Mouse (Mus musculus): ENCODE data around the gene Pcsk5. TPM values are rescaled to one million over a fixed set of nuclear protein-coding genes. Genes with fewer than 3 reads are reported as not detected.
A peak's percentile ranks its signal among the peaks of the same experiment; 100 is the strongest.

The Pcsk5 gene
- polyA plus RNA-seq, 1 experiment from 2014 or later: 7.7 TPM

- H3K4me1 ChIP-seq: 0 out of 2 replicates have a peak, but pooled peaks cover 3% of the 10 kb centered on the region
- no peaks in the 10 kb centered on the region for H3K27me3 ChIP-seq
- no peaks in the 10 kb centered on the region for H3K9me3 ChIP-seq
- H3K36me3 ChIP-seq: no peaks in the 10 kb centered on the region
- no peak for ATAC-seq (replicated peaks)
- no peak overlapping the region for H3K4me2 ChIP-seq (replicated peaks)
- WGBS: 87% methylated on average over 6 of the region's 6 CpGs
- H3K27ac ChIP-seq (replicated peaks): no peak overlapping the region
- no peak overlapping the region for H3K9ac ChIP-seq (replicated peaks)
- no peak overlapping the region for H3K4me3 ChIP-seq
Measured at GRCm38 (mm10) chr19:17691626-17692025, 145.8 kb downstream of the Pcsk5 start.

GRCm38 (mm10) chr19:17678371-17678770 lies 159.1 kb downstream of the Pcsk5 start:
- Histone ChIP-seq H3K36me3 (no peaks in the 10 kb centered on the region), H3K4me3 (no peak overlapping the region), H3K4me2 (replicated peaks) (no peak overlapping the region), H3K27me3 (no peaks in the 10 kb centered on the region), H3K27ac (replicated peaks) (no peak overlapping the region), H3K9me3 (no peaks in the 10 kb centered on the region), H3K4me1 (no peaks in the 10 kb centered on the region), H3K9ac (replicated peaks) (no peak overlapping the region)
- WGBS: 86% methylated on average over 7 of the region's 7 CpGs
- no peak for ATAC-seq (replicated peaks)

GRCm38 (mm10) chr19:17662676-17663075 lies 174.8 kb downstream of the Pcsk5 start:
- Histone ChIP-seq H3K9me3 (no peaks in the 10 kb centered on the region), H3K4me1 (peaks cover 7% of the 10 kb centered on the region; the same call in 1 of the 2 replicates), H3K4me2 (replicated peaks) (no peak overlapping the region), H3K36me3 (no peaks in the 10 kb centered on the region), H3K4me3 (no peak overlapping the region), H3K27ac (replicated peaks) (no peak overlapping the region), H3K9ac (replicated peaks) (no peak overlapping the region), H3K27me3 (no peaks in the 10 kb centered on the region)
- ATAC-seq (replicated peaks): peak; percentile 64; the same call in 1 of the 2 replicates
- 44% methylated on average over 3 of the region's 3 CpGs for WGBS

GRCm38 (mm10) chr19:17662271-17662670 lies 175.2 kb downstream of the Pcsk5 start:
- no peak overlapping the region for H3K9ac ChIP-seq (replicated peaks)
- H3K4me2 ChIP-seq (replicated peaks): no peak overlapping the region
- H3K36me3 ChIP-seq: no peaks in the 10 kb centered on the region
- peaks cover 7% of the 10 kb centered on the region; the same call in 1 of the 2 replicates for H3K4me1 ChIP-seq
- H3K9me3 ChIP-seq: no peaks in the 10 kb centered on the region
- H3K27me3 ChIP-seq: no peaks in the 10 kb centered on the region
- H3K27ac ChIP-seq (replicated peaks): no peak overlapping the region
- no peak overlapping the region for H3K4me3 ChIP-seq
- WGBS: 35% methylated on average over 6 of the region's 6 CpGs
- ATAC-seq (replicated peaks): no peak

- Histone ChIP-seq H3K4me2 (replicated peaks) (no peak overlapping the region), H3K27ac (replicated peaks) (no peak overlapping the region), H3K27me3 (no peaks in the 10 kb centered on the region), H3K36me3 (no peaks in the 10 kb centered on the region), H3K9me3 (no peaks in the 10 kb centered on the region), H3K9ac (replicated peaks) (no peak overlapping the region), H3K4me3 (no peak overlapping the region), H3K4me1 (peaks cover 7% of the 10 kb centered on the region; the same call in 1 of the 2 replicates)
- no peak for ATAC-seq (replicated peaks)
- 63% methylated on average over 3 of the region's 3 CpGs for WGBS
Measured at GRCm38 (mm10) chr19:17659321-17659720, 178.1 kb downstream of the Pcsk5 start.

- H3K4me3 ChIP-seq: no peak overlapping the region
- H3K4me2 ChIP-seq (replicated peaks): no peak overlapping the region
- WGBS: 63% methylated on average over 5 of the region's 5 CpGs
- H3K4me1 ChIP-seq: no peaks in the 10 kb centered on the region
- H3K36me3 ChIP-seq: no peaks in the 10 kb centered on the region
- no peak overlapping the region for H3K27ac ChIP-seq (replicated peaks)
- no peaks in the 10 kb centered on the region for H3K9me3 ChIP-seq
- no peak overlapping the region for H3K9ac ChIP-seq (replicated peaks)
- no peaks in the 10 kb centered on the region for H3K27me3 ChIP-seq
- ATAC-seq (replicated peaks): peak; percentile 46; the same call in 1 of the 2 replicates
Measured at GRCm38 (mm10) chr19:17650831-17651502, 186.5 kb downstream of the Pcsk5 start.

- H3K27ac ChIP-seq (replicated peaks): no peak overlapping the region
- no peak for ATAC-seq (replicated peaks)
- H3K4me1 ChIP-seq: no peaks in the 10 kb centered on the region
- no peaks in the 10 kb centered on the region for H3K36me3 ChIP-seq
- no peak overlapping the region for H3K4me2 ChIP-seq (replicated peaks)
- no peak overlapping the region for H3K4me3 ChIP-seq
- H3K9ac ChIP-seq (replicated peaks): no peak overlapping the region
- no peaks in the 10 kb centered on the region for H3K9me3 ChIP-seq
- WGBS: 87% methylated on average over 3 of the region's 3 CpGs
- H3K27me3 ChIP-seq: no peaks in the 10 kb centered on the region
Measured at GRCm38 (mm10) chr19:17649967-17650366, 187.5 kb downstream of the Pcsk5 start.

GRCm38 (mm10) chr19:17643128-17643797 lies 194.2 kb downstream of the Pcsk5 start:
- no peaks in the 10 kb centered on the region for H3K36me3 ChIP-seq
- H3K27ac ChIP-seq (replicated peaks): no peak overlapping the region
- no peak overlapping the region for H3K9ac ChIP-seq (replicated peaks)
- H3K4me3 ChIP-seq: no peak overlapping the region
- 65% methylated on average over 3 of the region's 3 CpGs for WGBS
- no peaks in the 10 kb centered on the region for H3K4me1 ChIP-seq
- no peaks in the 10 kb centered on the region for H3K9me3 ChIP-seq
- H3K27me3 ChIP-seq: no peaks in the 10 kb centered on the region
- ATAC-seq (replicated peaks): no peak
- H3K4me2 ChIP-seq (replicated peaks): no peak overlapping the region

GRCm38 (mm10) chr19:17635984-17636383 lies 201.4 kb downstream of the Pcsk5 start:
- H3K36me3 ChIP-seq: no peaks in the 10 kb centered on the region
- H3K4me1 ChIP-seq: no peaks in the 10 kb centered on the region
- no peak overlapping the region for H3K9ac ChIP-seq (replicated peaks)
- no peak overlapping the region for H3K4me3 ChIP-seq
- 74% methylated on average over 6 of the region's 6 CpGs for WGBS
- no peak overlapping the region for H3K4me2 ChIP-seq (replicated peaks)
- ATAC-seq (replicated peaks): no peak
- H3K9me3 ChIP-seq: no peaks in the 10 kb centered on the region
- no peaks in the 10 kb centered on the region for H3K27me3 ChIP-seq
- H3K27ac ChIP-seq (replicated peaks): no peak overlapping the region

- no peak overlapping the region for H3K4me3 ChIP-seq
- ATAC-seq (replicated peaks): no peak
- no peaks in the 10 kb centered on the region for H3K9me3 ChIP-seq
- 78% methylated on average over 4 of the region's 4 CpGs for WGBS
- no peaks in the 10 kb centered on the region for H3K36me3 ChIP-seq
- no peak overlapping the region for H3K27ac ChIP-seq (replicated peaks)
- no peaks in the 10 kb centered on the region for H3K27me3 ChIP-seq
- no peaks in the 10 kb centered on the region for H3K4me1 ChIP-seq
- H3K4me2 ChIP-seq (replicated peaks): no peak overlapping the region
- H3K9ac ChIP-seq (replicated peaks): no peak overlapping the region
Measured at GRCm38 (mm10) chr19:17615646-17616045, 221.8 kb downstream of the Pcsk5 start.

- Histone ChIP-seq H3K9me3 (no peaks in the 10 kb centered on the region), H3K27ac (replicated peaks) (no peak overlapping the region), H3K4me3 (no peak overlapping the region), H3K36me3 (no peaks in the 10 kb centered on the region), H3K9ac (replicated peaks) (no peak overlapping the region), H3K27me3 (no peaks in the 10 kb centered on the region), H3K4me2 (replicated peaks) (no peak overlapping the region), H3K4me1 (no peaks in the 10 kb centered on the region)
- ATAC-seq (replicated peaks): no peak
- 57% methylated on average over 1 of the region's 1 CpGs for WGBS
Measured at GRCm38 (mm10) chr19:17606510-17606909, 230.9 kb downstream of the Pcsk5 start.

- no peaks in the 10 kb centered on the region for H3K9me3 ChIP-seq
- no peaks in the 10 kb centered on the region for H3K27me3 ChIP-seq
- no peak overlapping the region for H3K27ac ChIP-seq (replicated peaks)
- no peaks in the 10 kb centered on the region for H3K36me3 ChIP-seq
- 78% methylated on average over 2 of the region's 2 CpGs for WGBS
- no peak overlapping the region for H3K4me3 ChIP-seq
- H3K4me1 ChIP-seq: no peaks in the 10 kb centered on the region
- no peak overlapping the region for H3K4me2 ChIP-seq (replicated peaks)
- no peak for ATAC-seq (replicated peaks)
- no peak overlapping the region for H3K9ac ChIP-seq (replicated peaks)
Measured at GRCm38 (mm10) chr19:17606093-17606492, 231.3 kb downstream of the Pcsk5 start.
